Mouse (Mus musculus) left cerebral cortex, postnatal 25 days (tissue): ENCODE results near the gene Pcbp1. TPM values are rescaled to one million over a fixed set of nuclear protein-coding genes. Genes with fewer than 3 reads are reported as not detected.

ENCODE experiments used
- microRNA-seq, 2 experiments: library from miRNA; unstranded; fragments of <30 nt; microRNA quantifications; one replicate each; pipeline ENCODE4 v1.2.0; 2022
- total RNA-seq, 2 experiments: library from RNA; stranded (reverse); gene quantifications; 2 replicates each; pipeline ENCODE4 v1.2.3; 2021

The Pcbp1 gene
- total RNA-seq, 2 experiments from 2014 or later = 183 to 189 TPM

Small RNAs within 50 kb of the gene (microRNA-seq; reads per million reads assigned to microRNA genes)
- 0 reads per million in 2 experiments for gene Gm22184

Other genes starting within 250 kb of the Pcbp1 start
- gene Fam136a, start 160.7 kb downstream of the Pcbp1 start, total RNA-seq = 10 to 100 TPM; 23.9 to 24.1 TPM
- gene Snrpg, start 155.0 kb downstream of the Pcbp1 start, total RNA-seq = 10 to 100 TPM; 58.9 to 62.2 TPM
- 100 to 1,000 TPM in 1 of 2 experiments, 10 to 100 TPM in 1; 95.3 to 104 TPM for gene Pcyox1, start 129.2 kb downstream of the Pcbp1 start, total RNA-seq
- 100 to 1,000 TPM; 107 to 116 TPM for gene Tia1, start 122.1 kb downstream of the Pcbp1 start, total RNA-seq
- gene Gm44790, start 99.7 kb downstream of the Pcbp1 start, total RNA-seq = not detected
- 10 to 100 TPM; 19.2 to 19.5 TPM for gene C87436, start 87.9 kb downstream of the Pcbp1 start, total RNA-seq
- 1 to 10 TPM; 1.1 to 2.3 TPM for gene Asprv1, start 101.8 kb upstream of the Pcbp1 start, total RNA-seq
- gene Mxd1, start 142.8 kb upstream of the Pcbp1 start, total RNA-seq = 10 to 100 TPM; 22.2 to 29.9 TPM
- 10 to 100 TPM; 57.6 to 58.1 TPM for gene Snrnp27, start 158.2 kb upstream of the Pcbp1 start, total RNA-seq
- 10 to 100 TPM; 30.7 to 33.9 TPM for gene Gmcl1, start 207.1 kb upstream of the Pcbp1 start, total RNA-seq